ENCODE assay signal across 9 mouse cellular contexts in genomic region chr10:42308687-42308987, GRCm38 (mm10). TPM values are rescaled to one million over a fixed set of nuclear protein-coding genes. Genes with fewer than 3 reads are reported as not detected.
DNase-seq lines count a peak whose midpoint lies in the region; ATAC-seq and TF ChIP-seq lines count a peak whose summit lies in the region.
"Had no signal": no experiment of that assay in that cellular context is flagged by ENCODE, and none has a peak within 500 bp of the region (broad histone marks: within the 10 kb centered on the region; RNA-seq: fewer than 3 reads in every experiment).

No protein-coding gene starts in this region.

- no peak for ATAC-seq in lung, embryonic 16.5 days (ENCODE audit: low read depth)
- ATAC-seq in limb, embryonic 12.5 days (ENCODE audit: insufficient number of reproducible peaks, insufficient read depth, low FRiP score, low TSS enrichment, low read depth): no peak
- ATAC-seq in stomach, embryonic 15.5 days (ENCODE audit: insufficient read depth, low FRiP score, low read depth): no peak

- H3K4me3 ChIP-seq in lung, embryonic 16.5 days (ENCODE audit: low read length): peak overlapping the region; percentile 36
- no peak overlapping the region for H3K4me3 ChIP-seq in lung, adult 2 months (replicated peaks; ENCODE audit: extremely low read depth, low read depth, low read length)
- H3K4me3 ChIP-seq in limb, embryonic 12.5 days (replicated peaks): 0 out of 2 replicates have a peak overlapping the region, but pooled peaks have one; percentile 18
- H3K4me3 ChIP-seq in stomach, embryonic 15.5 days (replicated peaks): peak overlapping the region; percentile 14; the same call in 1 of the 2 replicates
- H3K4me3 ChIP-seq: myocyte had no signal

- no peaks in the 10 kb centered on the region for H3K9me3 ChIP-seq in lung, embryonic 16.5 days (ENCODE audit: control insufficient read depth, low read length)
- no peaks in the 10 kb centered on the region for H3K9me3 ChIP-seq in limb, embryonic 12.5 days
- H3K9me3 ChIP-seq in stomach, embryonic 15.5 days: no peaks in the 10 kb centered on the region

- peak overlapping the region; percentile 58 for H3K4me2 ChIP-seq in lung, embryonic 16.5 days (ENCODE audit: low read depth, low read length)
- H3K4me2 ChIP-seq in limb, embryonic 12.5 days: peak overlapping the region; percentile 48
- peak overlapping the region; percentile 49 for H3K4me2 ChIP-seq in stomach, embryonic 15.5 days

- no peaks in the 10 kb centered on the region; the same call in 1 of the 2 replicates for H3K27me3 ChIP-seq in lung, embryonic 16.5 days (ENCODE audit: control insufficient read depth, insufficient read depth, low read depth, low read length)
- peaks cover 16% of the 10 kb centered on the region for H3K27me3 ChIP-seq in limb, embryonic 12.5 days
- no peaks in the 10 kb centered on the region for H3K27me3 ChIP-seq in stomach, embryonic 15.5 days (replicated peaks)

- DNase-seq in adrenal gland, postnatal 36 days: peak; percentile 30 to 37
- no peak for DNase-seq in adrenal gland, adult 18-20 months (ENCODE audit: low spot score in 2 of 2)
- no peak for DNase-seq in lung, adult 2 months
- no peak for DNase-seq in gastrocnemius, postnatal 25 days
- no peak for DNase-seq in T-cell, adult 2 months (ENCODE audit: low spot score)

- no peaks in the 10 kb centered on the region for H3K36me3 ChIP-seq in lung, embryonic 16.5 days (ENCODE audit: control insufficient read depth, insufficient read depth, low read length)
- no peaks in the 10 kb centered on the region for H3K36me3 ChIP-seq in limb, embryonic 12.5 days
- H3K36me3 ChIP-seq in stomach, embryonic 15.5 days: no peaks in the 10 kb centered on the region

- 31% methylated on average over 8 of the region's 8 CpGs for WGBS in lung, embryonic 16.5 days
- 38% methylated on average over 8 of the region's 8 CpGs for WGBS in lung, adult 2 months
- 30% methylated on average over 8 of the region's 8 CpGs for WGBS in limb, embryonic 12.5 days
- 28% methylated on average over 8 of the region's 8 CpGs for WGBS in stomach, embryonic 15.5 days

- no peak for TF ChIP-seq CTCF in lung, adult 2 months (IDR thresholded peaks at IDR 0.05; ENCODE audit: insufficient read depth, low read length)

- H3K27ac ChIP-seq in lung, embryonic 16.5 days (ENCODE audit: low read length): no peak overlapping the region
- H3K27ac ChIP-seq in limb, embryonic 12.5 days: no peak overlapping the region
- H3K27ac ChIP-seq in stomach, embryonic 15.5 days: no peak overlapping the region

- H3K4me1 ChIP-seq in lung, embryonic 16.5 days (replicated peaks; ENCODE audit: control insufficient read depth, insufficient read depth, low read length): no peaks in the 10 kb centered on the region
- no peaks in the 10 kb centered on the region for H3K4me1 ChIP-seq in lung, adult 2 months (ENCODE audit: control insufficient read depth, insufficient read depth, low read length)
- no peaks in the 10 kb centered on the region for H3K4me1 ChIP-seq in limb, embryonic 12.5 days (replicated peaks)
- H3K4me1 ChIP-seq in stomach, embryonic 15.5 days: no peaks in the 10 kb centered on the region

- no peak overlapping the region for H3K9ac ChIP-seq in lung, embryonic 16.5 days (ENCODE audit: low read length)
- no peak overlapping the region for H3K9ac ChIP-seq in limb, embryonic 12.5 days (replicated peaks)
- H3K9ac ChIP-seq in stomach, embryonic 15.5 days: no peak overlapping the region

- TF ChIP-seq POLR2A in lung, adult 2 months (IDR thresholded peaks at IDR 0.05; ENCODE audit: borderline replicate concordance, extremely low read depth, low read depth, low read length): no peak

RNA-seq across cellular contexts. Expression of gene Foxo3, which starts 32.1 kb away (rescaled TPM):
- total RNA-seq in adrenal gland, postnatal 36 days (2021): 10 to 100 TPM; 56.9 to 78.5 TPM
- total RNA-seq in adrenal gland, adult 18-20 months (2021): 10 to 100 TPM; 48.9 to 63.3 TPM
- 10.2 and 10.7 TPM in 2 replicates for polyA plus RNA-seq in lung, embryonic 16.5 days (2015; fragmentation: Nextera tagmentation; extraction: Ambion mirVana)
- polyA plus RNA-seq in lung, adult 2 months (2012; rRNA removed): 49.3 and 79.9 TPM in 2 replicates
- polyA plus RNA-seq in limb, embryonic 12.5 days (2016; fragmentation: Nextera tagmentation; extraction: Ambion mirVana): 6.3 and 6.4 TPM in 2 replicates
- polyA plus RNA-seq in stomach, embryonic 15.5 days (2015; fragmentation: Nextera tagmentation; extraction: Ambion mirVana): 7.4 and 8.7 TPM in 2 replicates
- total RNA-seq in gastrocnemius, postnatal 25 days (2021): 10 to 100 TPM; 21.6 to 22.6 TPM

Comparison
In these comparisons a context has a peak if more than half of its experiments do, and no peak if none do; other contexts are left out.
1. DNase-seq: peak in adrenal gland, postnatal 36 days (2 of 2); none in adrenal gland, adult 18-20 months (0 of 2), lung, adult 2 months (single experiment), gastrocnemius, postnatal 25 days (single experiment) and T-cell, adult 2 months (single experiment).
2. Peak in every context shown above with its lines, with median percentiles within 50 percentile points of each other: H3K4me2 ChIP-seq.